Mouse (Mus musculus) heart, postnatal 14 days (tissue): ENCODE data around the gene Mta1. TPM values are rescaled to one million over a fixed set of nuclear protein-coding genes. Genes with fewer than 3 reads are reported as not detected.

Experiments used
- DNase-seq, 2 experiments: peaks; one replicate each; pipeline ENCODE4 v3.0.0; 2021 to 2022
- intact Hi-C: fragments of 180-260 bp; cut with DNase I; formaldehyde crosslinking; loops from one replicate; pipeline ENCODE4 v1.15.1; 2025
- total RNA-seq, 2 experiments: library from RNA; stranded (reverse); gene quantifications; 2 replicates each; pipeline ENCODE4 v1.2.3; 2021

The Mta1 gene
- total RNA-seq, 2 experiments from 2014 or later = 45.1 to 46.8 TPM

GRCm38 (mm10) chr12:113145591-113145990 is 47.5 kb downstream of the Mta1 start:
- intact Hi-C loops = no loop called here
- no peak for DNase-seq

- intact Hi-C loops = no loop called here
- DNase-seq = peak; percentile 86 to 92
These were observed 48.3 kb downstream of the Mta1 start, which contains the start of gene Crip1 for GRCm38 (mm10) chr12:113146112-113147057. Crip1 (plus strand) TSS chr12:113146316.

GRCm38 (mm10) chr12:113147481-113147880 is 49.4 kb downstream of the Mta1 start:
- peak; percentile 53 to 61 for DNase-seq
- intact Hi-C loops = no loop called here

- DNase-seq = peak; percentile 66 to 75
- intact Hi-C loops = no loop called here
These were observed 50.4 kb downstream of the Mta1 start for GRCm38 (mm10) chr12:113148381-113149035.

GRCm38 (mm10) chr12:113149341-113149740 is 51.3 kb downstream of the Mta1 start:
- intact Hi-C loops = no loop called here
- DNase-seq = peak in 1 of 2 experiments; percentile 53

- intact Hi-C loops = no loop called here
- no peak for DNase-seq
These were observed 51.8 kb downstream of the Mta1 start for GRCm38 (mm10) chr12:113149896-113150295.

GRCm38 (mm10) chr12:113150591-113150990 is 52.5 kb downstream of the Mta1 start:
- intact Hi-C loops = no loop called here
- no peak for DNase-seq

- intact Hi-C loops = no loop called here
- peak in 1 of 2 experiments; percentile 49 for DNase-seq
These were observed 53.0 kb downstream of the Mta1 start for GRCm38 (mm10) chr12:113151046-113151445.

- intact Hi-C loops = no loop called here
- DNase-seq = peak; percentile 65 to 68
These were observed 53.7 kb downstream of the Mta1 start for GRCm38 (mm10) chr12:113151661-113152271.

- intact Hi-C loops = no loop called here
- DNase-seq = peak; percentile 49 to 53
These were observed 54.2 kb downstream of the Mta1 start for GRCm38 (mm10) chr12:113152272-113152661.

GRCm38 (mm10) chr12:113152991-113153525 is 55.0 kb downstream of the Mta1 start:
- no peak for DNase-seq
- intact Hi-C loops = no loop called here

GRCm38 (mm10) chr12:113153971-113154370 is 55.9 kb downstream of the Mta1 start:
- DNase-seq = peak in 1 of 2 experiments; percentile 21
- intact Hi-C loops = loop anchor here (2.0 kb wide), 1 partner anchor 149 kb away; no protein-coding TSS in a partner anchor

GRCm38 (mm10) chr12:113154747-113155075 is 56.6 kb downstream of the Mta1 start:
- DNase-seq = no peak
- intact Hi-C loops = loop anchor here (2.0 kb wide), 1 partner anchor 150 kb away; no protein-coding TSS in a partner anchor

- intact Hi-C loops = loop anchor here (2.0 kb wide), 1 partner anchor 150 kb away; no protein-coding TSS in a partner anchor
These were observed 57.1 kb downstream of the Mta1 start for GRCm38 (mm10) chr12:113155076-113155771.

GRCm38 (mm10) chr12:113155887-113156539 is 57.9 kb downstream of the Mta1 start, which contains the start of gene Tedc1:
Tedc1 (plus strand) TSS chr12:113156421.
- peak; percentile 100 for DNase-seq
- intact Hi-C loops = loop anchor here (1.0 to 2.0 kb wide), 2 partner anchors 37 to 151 kb away; no protein-coding TSS in a partner anchor

More at GRCm38 (mm10) chr12:113155076-113155771, 57.1 kb downstream of the Mta1 start:
- peak; percentile 63 to 66 for DNase-seq

- DNase-seq = peak in 1 of 2 experiments; percentile 9
- intact Hi-C loops = loop anchor here (1.0 kb wide), 1 partner anchor 37 kb away; no protein-coding TSS in a partner anchor
These were observed 58.5 kb downstream of the Mta1 start for GRCm38 (mm10) chr12:113156540-113156929.

GRCm38 (mm10) chr12:113157002-113157401 is 58.9 kb downstream of the Mta1 start:
- intact Hi-C loops = no loop called here
- DNase-seq = peak in 1 of 2 experiments; percentile 25

GRCm38 (mm10) chr12:113157521-113157920 is 59.4 kb downstream of the Mta1 start:
- no peak for DNase-seq
- intact Hi-C loops = no loop called here

- intact Hi-C loops = no loop called here
- DNase-seq = no peak
These were observed 59.9 kb downstream of the Mta1 start for GRCm38 (mm10) chr12:113157971-113158370.
